Mouse (Mus musculus) liver, adult (tissue): Measurements from ENCODE around the gene Cish.

ENCODE experiments used
- GATA4 ChIP-seq: IDR thresholded peaks from 2 replicates; pipeline ENCODE4 v1.6.1; 2014; ENCODE audit warnings: mild to moderate bottlenecking, low read length; ENCODE audit not compliant: insufficient replicate concordance

Gene Cish

DNA sequence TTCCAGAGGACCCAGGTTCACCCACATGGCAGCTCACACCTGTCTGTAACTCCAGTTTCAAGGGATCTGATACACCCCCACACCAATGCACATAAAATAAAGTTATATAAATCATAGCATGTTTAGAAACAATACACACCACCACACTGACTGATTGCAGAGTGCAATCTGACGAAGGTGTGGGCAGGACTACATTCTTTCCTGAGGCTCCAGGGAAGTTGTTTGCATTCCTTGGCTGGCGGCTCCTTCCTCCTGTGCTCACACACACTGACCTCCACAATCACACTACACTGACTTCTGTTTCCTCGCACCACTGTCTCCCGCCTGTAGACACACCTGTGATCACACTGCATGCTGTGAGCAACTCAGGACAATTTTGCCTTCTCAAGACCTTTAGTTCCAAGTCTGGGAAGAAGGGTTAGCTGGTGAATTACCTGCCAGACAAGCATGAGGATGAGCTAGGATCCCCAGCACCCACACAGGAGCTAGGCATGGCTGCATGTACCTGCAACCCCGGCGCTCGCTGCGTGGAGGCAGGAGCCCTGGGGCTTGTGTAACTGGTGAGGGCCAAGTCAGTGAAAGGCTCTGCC lies 26.7 kb downstream of the Cish start:
- no peak for TF ChIP-seq GATA4

DNA sequence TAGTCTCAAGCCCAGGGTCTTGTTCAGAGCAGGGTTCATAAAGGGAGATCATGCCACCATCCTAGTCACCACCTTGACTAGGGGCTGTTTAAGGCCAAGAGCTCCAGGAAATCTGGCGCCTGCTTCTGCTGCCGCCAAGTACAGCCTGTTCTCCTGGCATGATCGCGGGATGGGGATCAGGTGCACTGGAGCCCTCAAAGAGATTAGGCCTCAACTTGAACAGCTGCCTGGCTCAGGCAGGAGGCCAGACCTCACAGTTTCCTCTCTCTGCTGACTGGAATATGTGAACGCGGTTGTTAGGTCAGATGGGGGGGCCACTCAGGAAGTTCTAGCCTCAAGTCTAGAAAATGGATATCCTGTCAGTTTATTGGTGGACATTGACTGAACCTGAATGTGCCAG lies 27.7 kb downstream of the Cish start:
- peak; percentile 60; the same call in 1 of the 2 replicates for TF ChIP-seq GATA4

DNA sequence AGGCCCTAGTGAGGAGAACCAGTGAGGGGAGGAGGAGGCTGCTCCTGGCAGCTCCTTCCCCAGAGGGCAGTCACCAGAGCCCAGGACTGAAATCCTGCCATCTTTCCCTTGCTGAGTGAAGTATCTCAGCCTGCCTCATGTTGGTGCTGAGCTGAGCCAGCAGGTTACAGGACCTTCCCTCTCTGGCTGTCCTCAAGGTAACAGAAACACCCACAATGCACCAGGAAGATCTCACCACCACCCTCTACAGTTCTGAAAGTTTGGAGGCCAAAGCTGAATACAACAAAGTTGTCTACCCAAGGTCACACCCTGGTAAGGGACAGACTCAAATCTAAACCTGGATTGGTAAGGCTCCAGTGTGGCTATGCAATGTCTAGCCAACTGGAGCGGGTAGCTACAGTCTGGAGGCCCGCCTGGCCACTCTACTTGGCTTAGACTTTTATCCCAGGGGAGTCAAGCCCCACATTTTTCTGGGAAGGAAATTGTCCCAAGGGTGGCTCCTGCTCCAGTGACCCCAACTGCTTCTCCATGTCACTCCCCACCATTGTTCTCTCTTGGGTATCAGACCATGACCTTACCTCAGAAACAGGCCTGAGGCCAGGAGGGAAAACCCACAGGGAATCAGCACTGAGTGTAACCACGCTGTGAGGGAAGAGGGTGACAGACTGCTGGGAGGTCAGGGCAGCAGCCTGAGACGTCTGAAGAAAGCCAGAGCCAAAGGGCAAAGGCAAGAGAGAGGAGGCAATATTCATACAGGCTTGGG lies 29.2 kb downstream of the Cish start:
- no peak for TF ChIP-seq GATA4

DNA sequence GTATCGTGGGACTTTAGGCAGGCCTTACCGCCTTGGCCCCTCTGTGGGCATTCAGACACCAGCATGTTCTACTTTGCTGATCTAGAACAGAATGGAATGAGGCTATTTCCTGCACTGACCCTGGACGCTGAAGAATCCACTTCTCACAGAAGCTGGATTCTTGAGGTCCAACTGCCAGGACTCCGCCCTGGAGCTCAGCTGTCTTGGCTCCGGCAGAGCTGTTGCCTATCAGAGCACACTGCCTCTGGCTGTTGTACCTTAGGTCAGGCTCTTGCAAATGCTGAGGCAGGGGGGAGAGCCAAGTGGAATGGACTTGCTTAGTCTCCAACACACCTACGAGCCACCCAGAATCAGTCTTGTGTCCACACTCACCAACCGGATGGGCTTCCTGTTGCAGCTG lies 30.1 kb downstream of the Cish start:
- TF ChIP-seq GATA4 = no peak

DNA sequence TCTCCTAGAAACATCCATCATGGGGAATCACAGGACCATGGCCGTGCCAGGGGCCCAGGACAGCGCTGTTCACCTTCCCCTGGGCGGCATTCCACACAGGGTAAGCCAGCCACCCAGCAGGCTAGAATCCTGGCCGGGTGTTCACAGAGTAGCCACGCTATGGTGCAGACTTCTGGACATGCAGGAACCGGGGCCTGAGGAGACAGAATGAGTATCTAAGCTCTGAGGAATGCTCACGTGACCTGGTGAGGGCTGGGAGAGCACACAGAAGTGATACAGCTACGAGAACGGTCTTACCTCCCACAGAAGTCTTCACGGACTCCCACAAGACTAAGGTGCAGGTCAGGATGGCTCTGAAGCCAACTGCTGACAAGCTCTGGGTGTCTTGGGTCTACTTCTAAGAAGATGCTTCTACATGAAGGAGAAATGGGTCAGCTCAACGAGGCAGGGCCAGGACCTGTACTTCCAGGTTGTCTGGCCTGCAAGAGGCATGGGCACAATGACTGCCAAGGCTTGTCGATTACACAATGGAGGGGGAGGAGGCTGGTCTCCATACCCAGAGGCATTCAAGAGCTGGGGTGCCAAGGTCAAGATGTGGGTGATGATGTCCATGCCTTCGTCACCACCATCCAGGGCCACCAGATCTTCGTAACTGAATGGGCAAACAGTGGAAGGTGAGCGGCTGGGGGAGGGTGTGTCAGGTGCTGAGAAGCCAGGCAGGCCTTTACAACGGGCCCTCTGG lies 32.2 kb downstream of the Cish start:
- no peak for TF ChIP-seq GATA4

DNA sequence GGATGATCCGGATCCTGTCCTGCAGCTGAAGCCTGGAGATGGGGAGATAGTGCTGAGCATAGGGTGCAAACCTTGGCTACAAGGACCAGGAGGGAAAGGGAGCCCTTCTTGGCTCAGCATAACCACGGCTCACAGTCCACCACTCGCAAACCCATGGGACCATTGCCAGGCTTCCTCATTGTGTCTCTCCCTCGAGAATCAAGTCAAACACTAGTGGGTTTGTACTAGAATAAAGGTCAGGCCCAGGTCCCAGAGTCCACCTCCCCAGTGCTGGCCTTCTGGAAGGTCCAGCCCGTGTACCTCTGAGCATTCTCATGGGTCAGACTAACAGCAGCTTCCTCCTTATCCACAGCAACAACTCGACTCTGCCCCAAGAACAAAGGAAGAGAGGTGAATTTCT lies 35.0 kb downstream of the Cish start:
- no peak for TF ChIP-seq GATA4

DNA sequence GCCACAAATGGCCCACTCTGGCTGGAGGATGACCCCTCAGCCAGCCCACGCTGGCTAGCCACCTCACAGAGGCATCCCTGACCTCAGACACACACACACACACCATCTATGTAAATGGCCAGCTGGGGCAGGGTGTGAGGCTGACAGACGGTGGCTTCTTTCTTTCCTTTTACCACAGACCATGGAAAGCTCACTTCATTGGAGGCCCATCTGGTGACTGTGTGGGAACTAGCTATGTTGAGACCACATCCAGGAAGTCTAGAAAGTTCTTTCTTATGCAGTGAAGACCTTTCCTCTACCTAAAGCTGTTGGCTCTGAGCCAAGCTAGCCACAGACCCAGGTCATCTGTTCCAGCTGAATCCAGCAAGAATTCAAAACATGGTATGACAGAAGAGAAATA lies 37.9 kb downstream of the Cish start:
- no peak for TF ChIP-seq GATA4

DNA sequence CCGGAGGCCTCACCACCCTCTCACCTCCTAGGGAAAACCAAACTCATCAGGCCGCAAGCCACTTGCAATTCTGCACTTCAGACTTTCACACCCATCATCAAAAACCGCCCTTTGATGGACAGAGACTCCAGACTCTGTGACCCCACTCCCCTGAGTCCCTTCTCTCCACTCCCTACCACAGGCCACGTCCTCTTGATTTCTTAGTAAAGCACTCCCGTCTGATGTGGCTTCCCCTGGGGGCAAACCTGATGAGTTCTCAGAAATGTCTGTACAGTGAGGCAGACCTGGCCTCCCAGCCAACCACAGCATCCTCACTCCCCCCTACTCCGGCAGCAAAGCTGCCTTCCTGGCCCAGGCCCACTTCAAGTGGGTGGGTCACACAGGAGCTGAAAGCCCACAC lies 38.5 kb downstream of the Cish start:
- no peak for TF ChIP-seq GATA4

DNA sequence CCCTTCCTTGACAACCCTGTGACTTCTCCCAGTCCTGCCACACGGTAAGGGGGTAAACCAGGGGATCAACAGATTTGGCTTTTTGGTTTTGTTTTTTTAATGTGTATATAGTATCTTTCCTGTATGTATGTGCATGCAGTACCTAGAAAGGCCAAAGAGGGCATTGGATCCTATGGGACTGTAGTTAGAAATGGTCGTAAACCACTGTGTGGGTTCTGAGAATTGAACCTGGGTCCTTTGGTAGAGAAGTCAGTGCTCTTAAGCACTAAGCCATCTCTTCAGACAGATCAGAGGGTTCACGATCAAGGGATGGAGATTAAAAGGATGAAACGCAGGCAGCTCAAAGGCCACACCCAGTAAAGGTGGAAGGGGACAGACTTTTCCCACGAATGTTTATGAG lies 39.2 kb downstream of the Cish start:
- no peak for TF ChIP-seq GATA4

DNA sequence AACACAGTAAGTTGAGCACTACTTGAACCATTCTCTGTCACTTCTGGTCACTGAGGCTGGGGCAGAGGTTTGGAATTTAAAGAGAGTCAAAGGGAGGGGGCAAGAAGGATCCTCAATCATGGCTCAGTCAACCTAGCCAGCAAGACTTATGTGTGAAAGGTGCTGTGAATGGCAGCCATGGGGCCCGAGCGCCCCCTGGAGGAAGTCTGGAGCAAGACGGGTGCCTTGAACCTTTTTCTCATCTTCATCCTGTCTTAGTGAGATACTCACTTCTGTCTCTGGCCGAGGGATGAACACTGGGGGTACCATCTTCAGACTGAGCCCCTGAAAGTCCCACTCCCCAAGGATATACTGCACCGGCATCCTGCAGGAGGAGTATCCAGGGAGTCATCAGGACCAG lies 40.1 kb downstream of the Cish start:
- TF ChIP-seq GATA4 = no peak

DNA sequence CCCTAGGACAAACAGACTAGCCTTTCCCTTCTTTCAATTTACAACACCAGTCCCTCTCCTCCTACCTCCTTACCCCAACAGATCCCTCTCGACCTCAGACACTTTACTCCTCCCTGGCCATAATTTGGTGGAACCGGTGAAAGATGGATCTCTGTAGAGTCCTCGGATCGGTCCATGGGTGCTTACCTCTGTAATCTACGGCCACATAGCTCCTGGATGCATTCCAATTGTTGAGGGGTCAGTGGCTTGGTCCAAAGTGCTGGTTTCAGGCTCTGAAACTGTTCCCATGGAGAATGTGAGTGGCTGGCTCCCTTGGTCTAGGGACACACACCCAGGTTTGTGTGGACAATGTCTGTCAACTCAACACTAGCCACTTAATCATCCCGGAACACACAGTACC lies 40.6 kb downstream of the Cish start:
- TF ChIP-seq GATA4 = no peak

DNA sequence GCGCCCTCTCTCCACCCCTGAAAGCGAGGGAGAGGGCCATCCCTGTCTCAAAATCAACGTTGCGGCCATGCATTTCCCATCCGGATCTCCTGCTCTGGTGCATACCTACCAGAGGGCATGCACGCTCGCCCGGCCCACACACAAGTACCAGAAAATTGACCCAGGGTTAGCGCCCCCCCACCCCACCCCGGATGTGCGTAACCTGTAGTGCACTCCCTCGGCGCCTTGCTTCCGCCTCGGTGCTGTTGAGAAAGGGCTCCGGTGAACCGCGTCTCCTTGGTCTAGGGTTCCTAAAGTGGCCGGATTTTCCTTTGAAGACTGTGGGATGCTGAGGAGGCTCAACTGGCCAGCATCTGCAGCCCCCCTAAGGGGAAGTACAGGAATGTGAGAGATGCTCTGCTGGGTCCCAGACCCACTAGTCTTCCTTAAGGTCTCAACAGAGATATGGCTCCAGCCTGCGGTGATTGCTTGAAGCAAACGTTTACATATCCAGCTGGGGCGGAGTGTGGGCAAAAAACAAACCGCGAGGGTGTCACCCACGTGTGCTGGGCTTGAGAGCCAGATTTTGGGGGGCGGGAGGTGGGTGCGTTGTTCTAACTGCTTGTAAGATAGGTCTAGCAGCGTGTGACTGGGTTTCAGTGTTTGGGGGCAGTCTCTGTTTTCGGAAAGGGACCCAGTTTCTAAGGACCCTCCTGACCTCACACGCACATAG lies 42.5 kb downstream of the Cish start, which contains the start of gene Hemk1:
Gene Hemk1 (minus strand): TSS at position 179 of the 712 bp plus-strand sequence.
- TF ChIP-seq GATA4 = peak; percentile 13; the same call in 1 of the 2 replicates

DNA sequence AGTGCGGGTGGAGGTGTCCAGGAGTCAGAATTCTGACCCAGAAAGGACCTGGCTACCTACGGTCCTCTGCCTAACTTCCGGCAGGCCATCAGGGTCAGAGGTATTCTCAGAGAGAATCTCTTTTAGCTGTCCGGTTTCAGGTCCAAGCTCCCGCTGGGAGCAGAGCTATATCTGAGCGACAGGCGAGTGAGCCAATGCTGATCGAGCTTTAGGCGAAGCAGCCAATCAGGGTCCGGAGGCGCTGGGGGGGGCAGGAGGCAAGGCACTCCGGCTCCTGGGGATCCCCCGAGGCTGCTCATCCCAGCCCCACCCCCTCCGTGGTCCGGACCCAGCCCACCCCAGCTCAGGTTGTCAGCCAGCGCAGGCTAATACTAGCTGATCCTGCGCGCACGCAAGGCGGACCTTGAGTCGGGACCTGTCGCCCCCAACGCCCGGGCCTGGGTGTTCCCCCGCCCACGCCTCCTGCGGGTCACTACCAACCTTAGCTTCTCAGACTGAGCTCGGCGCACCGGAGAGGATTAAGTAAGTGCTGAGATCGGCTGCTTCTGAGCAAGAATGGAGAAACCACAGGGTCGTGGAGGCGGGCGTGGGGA lies 44.5 kb downstream of the Cish start, which contains the start of gene 6430571L13Rik:
Gene 6430571L13Rik (plus strand): TSS at position 336 of the 593 bp plus-strand sequence.
- no peak for TF ChIP-seq GATA4

DNA sequence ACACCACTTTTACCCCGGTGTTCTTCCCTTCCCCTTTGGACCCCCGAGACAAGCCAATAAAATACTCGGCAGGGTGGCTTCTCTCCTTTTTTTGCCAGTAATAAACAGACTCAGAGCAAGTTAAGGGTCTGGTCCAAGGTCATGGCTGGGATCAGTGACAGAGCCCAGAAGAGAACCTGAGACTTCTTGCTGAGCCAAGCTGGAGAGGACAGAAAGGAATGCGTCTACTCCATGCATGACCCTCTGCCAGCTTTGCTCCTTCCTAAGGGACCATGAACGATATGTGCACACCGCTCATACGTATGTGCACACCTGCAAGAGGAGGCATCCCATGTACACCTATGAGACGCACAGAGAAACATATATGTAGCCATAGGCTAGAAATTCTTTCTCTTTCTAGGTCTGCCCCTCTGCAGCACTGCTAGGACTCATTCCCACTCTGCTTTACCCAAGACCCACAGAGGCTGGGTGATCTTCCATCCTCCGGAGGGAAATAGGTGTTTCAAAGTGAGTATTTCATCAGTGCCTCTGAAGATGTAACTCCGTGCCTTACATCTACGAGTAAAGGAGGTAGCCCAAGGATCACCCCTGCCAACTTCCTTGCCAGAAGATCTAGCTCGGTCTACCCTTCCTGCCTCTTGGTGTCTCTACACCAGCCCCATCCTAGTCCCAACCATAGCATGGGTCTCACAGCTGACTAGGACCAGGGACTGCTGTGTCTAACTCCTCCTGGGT lies 45.3 kb downstream of the Cish start:
- TF ChIP-seq GATA4 = no peak
